8 mouse cellular contexts compared by ENCODE assay signal in genomic region chr4:62262276-62262675, GRCm38 (mm10). TPM values are rescaled to one million over a fixed set of nuclear protein-coding genes. Genes with fewer than 3 reads are reported as not detected.
DNase-seq lines count a peak whose midpoint lies in the region; ATAC-seq and TF ChIP-seq lines count a peak whose summit lies in the region.

Gene Slc31a2 (plus strand): TSS chr4:62262562.

- no peak for TF ChIP-seq CTCF in cortical plate, adult 2 months (IDR thresholded peaks at IDR 0.05; ENCODE audit: extremely low read depth, insufficient read depth, low read length)
- no peak for TF ChIP-seq CTCF in midbrain, postnatal 0 days (IDR thresholded peaks at IDR 0.05)
- no peak for TF ChIP-seq CTCF in left cerebral cortex, adult 2 months (IDR thresholded peaks at IDR 0.05)

- H3K36me3 ChIP-seq in lung, embryonic 15.5 days, result no peaks in the 10 kb centered on the region
- H3K36me3 ChIP-seq in midbrain, postnatal 0 days (ENCODE audit: insufficient read depth, low read length), result no peaks in the 10 kb centered on the region

- no peaks in the 10 kb centered on the region for H3K9me3 ChIP-seq in lung, embryonic 15.5 days
- no peaks in the 10 kb centered on the region for H3K9me3 ChIP-seq in midbrain, postnatal 0 days (ENCODE audit: low read length)

- TF ChIP-seq POLR2A in cortical plate, adult 2 months (IDR thresholded peaks at IDR 0.05; ENCODE audit: extremely low read depth, insufficient read depth, low read length), result no peak

- intact Hi-C loops in heart, postnatal 36 days (cut with DNase I), result no loop called here
- intact Hi-C loops in left cerebral cortex, adult 2 months (cut with DNase I), result no loop called here

- no peak within 1 kb of the TSS for H3K9ac ChIP-seq in lung, embryonic 15.5 days
- H3K9ac ChIP-seq in midbrain, postnatal 0 days (replicated peaks; ENCODE audit: low read length, poor library complexity, severe bottlenecking), result no peak within 1 kb of the TSS

- no peak within 1 kb of the TSS for H3K4me2 ChIP-seq in lung, embryonic 15.5 days
- no peak within 1 kb of the TSS for H3K4me2 ChIP-seq in midbrain, postnatal 0 days (ENCODE audit: low read depth, low read length, poor library complexity, severe bottlenecking)

- 37% methylated on average over 2 of the region's 2 CpGs for WGBS in lung, embryonic 15.5 days
- 51% methylated on average over 2 of the region's 2 CpGs for WGBS in midbrain, postnatal 0 days

- no peak within 1 kb of the TSS for H3K4me3 ChIP-seq in lung, embryonic 15.5 days
- no peak within 1 kb of the TSS for H3K4me3 ChIP-seq in cortical plate, adult 2 months (ENCODE audit: insufficient read depth, low read length)
- no peak within 1 kb of the TSS for H3K4me3 ChIP-seq in midbrain, postnatal 0 days (ENCODE audit: low read depth, low read length)
- H3K4me3 ChIP-seq in left cerebral cortex, adult 2 months, result no peak within 1 kb of the TSS

- no peak within 1 kb of the TSS for H3K27ac ChIP-seq in lung, embryonic 15.5 days
- no peak within 1 kb of the TSS for H3K27ac ChIP-seq in cortical plate, adult 2 months (ENCODE audit: insufficient read depth, low read length)
- H3K27ac ChIP-seq in midbrain, postnatal 0 days (ENCODE audit: low read depth, low read length), result no peak within 1 kb of the TSS; the same call in 1 of the 2 replicates
- no peak within 1 kb of the TSS for H3K27ac ChIP-seq in left cerebral cortex, adult 2 months

- DNase-seq in lung, postnatal 10 days, result no peak
- no peak for DNase-seq in heart, postnatal 36 days
- DNase-seq in midbrain, postnatal 0 days (ENCODE audit: low spot score), result no peak
- no peak for DNase-seq in thymus, postnatal 36 days
- no peak for DNase-seq in left cerebral cortex, adult 2 months (ENCODE audit: extremely low spot score in 1 of 2, low spot score in 2 of 2)
- no peak for DNase-seq in gastrocnemius, adult 18-20 months (ENCODE audit: low spot score)

- no peak for ATAC-seq in lung, embryonic 15.5 days (ENCODE audit: borderline replicate concordance, extremely low read depth, low FRiP score, low TSS enrichment)
- ATAC-seq in midbrain, postnatal 0 days (ENCODE audit: low FRiP score), result no peak

- no peaks in the 10 kb centered on the region for H3K27me3 ChIP-seq in lung, embryonic 15.5 days
- H3K27me3 ChIP-seq in midbrain, postnatal 0 days (ENCODE audit: insufficient read depth, low read length), result no peaks in the 10 kb centered on the region

- H3K4me1 ChIP-seq in lung, embryonic 15.5 days, result 0 out of 2 replicates have a peak, but pooled peaks cover 3% of the 10 kb centered on the region
- H3K4me1 ChIP-seq in cortical plate, adult 2 months (ENCODE audit: control insufficient read depth, insufficient read depth, low read length), result peaks cover 3% of the 10 kb centered on the region
- H3K4me1 ChIP-seq in midbrain, postnatal 0 days (ENCODE audit: insufficient read depth, low read length), result no peaks in the 10 kb centered on the region

RNA-seq across cellular contexts. Expression of gene Slc31a2, which starts in this region (rescaled TPM):
- polyA plus RNA-seq in lung, embryonic 15.5 days (2015; fragmentation: Nextera tagmentation; extraction: Ambion mirVana), result 18.1 and 22.4 TPM in 2 replicates
- 11.8 and 12.8 TPM in 2 replicates for polyA plus RNA-seq in cortical plate, adult 2 months (2012; rRNA removed)
- 10 to 100 TPM; 17.8 to 29.7 TPM for total RNA-seq in heart, postnatal 36 days (2021)
- total RNA-seq in midbrain, postnatal 0 days (2014; rRNA removed), result 18.0 and 23.8 TPM in 2 replicates
- 12.0 and 13.2 TPM in 2 replicates for polyA plus RNA-seq in midbrain, postnatal 0 days (2015; fragmentation: Nextera tagmentation; extraction: Ambion mirVana)
- 1 to 10 TPM; 8.0 to 8.4 TPM for total RNA-seq in left cerebral cortex, adult 2 months (2021)
- total RNA-seq in gastrocnemius, adult 18-20 months (2021), result 1 to 10 TPM; 5.3 to 6.2 TPM
